Mouse (Mus musculus) hindbrain, postnatal 0 days (tissue): ENCODE measurements around the gene Htatip2. TPM values are rescaled to one million over a fixed set of nuclear protein-coding genes. Genes with fewer than 3 reads are reported as not detected.

Experiments
- ATAC-seq: fragments of 200-750 bp; cut with Nextera tagmentation; 2 replicates; pipeline ENCODE4 v1.8.0; 2017; ENCODE audit warnings: mild to moderate bottlenecking, moderate TSS enrichment, moderate library complexity
- DNase-seq: peaks from one replicate; pipeline ENCODE4 v3.0.0-alpha.2; 2015; ENCODE audit warnings: low spot score
- H3K27ac ChIP-seq: fragments of 300-500 bp; sonication (generic); 2 replicates; pipeline ENCODE4 v1.5.1; 2014; ENCODE audit warnings: mild to moderate bottlenecking
- H3K27me3 ChIP-seq: fragments of 300-500 bp; sonication (generic); 2 replicates; pipeline ENCODE4 v1.6.1; 2014; ENCODE audit warnings: low read length, mixed read lengths; ENCODE audit not compliant: insufficient read depth
- H3K36me3 ChIP-seq: fragments of 300-500 bp; sonication (generic); 2 replicates; pipeline ENCODE4 v1.6.1; 2014; ENCODE audit warnings: low read length, mixed read lengths; ENCODE audit not compliant: insufficient read depth
- H3K4me1 ChIP-seq: fragments of 300-500 bp; sonication (generic); 2 replicates; pipeline ENCODE4 v1.6.1; 2014; ENCODE audit warnings: antibody characterized with exemption, low read length, mixed read lengths; ENCODE audit not compliant: insufficient read depth
- H3K4me2 ChIP-seq: fragments of 300-500 bp; sonication (generic); 2 replicates; pipeline ENCODE4 v1.6.1; 2014; ENCODE audit warnings: low read depth, mild to moderate bottlenecking, low read length, moderate library complexity, mixed read lengths
- H3K4me3 ChIP-seq: fragments of 300-500 bp; sonication (generic); 2 replicates; pipeline ENCODE4 v1.5.1; 2014; ENCODE audit warnings: low read length
- H3K9ac ChIP-seq: fragments of 300-500 bp; sonication (generic); replicated peaks from 2 replicates; pipeline ENCODE4 v1.6.1; 2014; ENCODE audit warnings: mild to moderate bottlenecking, low read length, moderate library complexity, mixed read lengths
- H3K9me3 ChIP-seq: fragments of 300-500 bp; sonication (generic); 2 replicates; pipeline ENCODE4 v1.6.1; 2016; ENCODE audit warnings: low read length, mixed read lengths
- CTCF ChIP-seq: IDR thresholded peaks from 2 replicates; pipeline ENCODE4 v1.5.1; 2016; ENCODE audit warnings: antibody characterized with exemption, control low read depth, low read depth
- WGBS: fragments of 180-500 bp; shearing (Covaris S2); extraction: QIAGEN DNeasy Blood & Tissue Kit; methylation state at CpG from one replicate; pipeline ENCODE4 v1.1.7; 2014; 5-methylcytosine and 5-hydroxymethylcytosine counted together
- polyA plus RNA-seq: library from polyadenylated mRNA; unstranded; fragments of >200 nt; fragmentation: Nextera tagmentation; extraction: Ambion mirVana; gene quantifications from 2 replicates; pipeline ENCODE4 v1.2.1, GENCODE M21; 2015
- total RNA-seq: library from RNA; depleted of rRNA; stranded (reverse); fragments of >200 nt; gene quantifications from 2 replicates; pipeline ENCODE4 v1.2.3, GENCODE M21; 2014

Htatip2 gene
- total and polyA plus RNA-seq, 2 experiments from 2014 or later, result 1.5 to 7.1 TPM

GRCm38 (mm10) chr7:49766166-49766565 lies 7.3 kb downstream of the Htatip2 start:
- Histone ChIP-seq H3K4me2 (no peak overlapping the region), H3K27ac (no peak overlapping the region), H3K9me3 (no peaks in the 10 kb centered on the region), H3K4me3 (no peak overlapping the region), H3K9ac (no peak overlapping the region), H3K4me1 (no peaks in the 10 kb centered on the region), H3K27me3 (no peaks in the 10 kb centered on the region), H3K36me3 (no peaks in the 10 kb centered on the region)
- DNase-seq (no peak), ATAC-seq (no peak)
- TF ChIP-seq CTCF, result no peak
- 92% methylated on average over 7 of the region's 7 CpGs for WGBS

- Histone ChIP-seq H3K9me3 (no peaks in the 10 kb centered on the region), H3K9ac (no peak overlapping the region), H3K27ac (no peak overlapping the region), H3K4me2 (no peak overlapping the region), H3K27me3 (no peaks in the 10 kb centered on the region), H3K4me1 (no peaks in the 10 kb centered on the region), H3K4me3 (no peak overlapping the region), H3K36me3 (no peaks in the 10 kb centered on the region)
- no peak for ATAC-seq
- TF ChIP-seq CTCF, result no peak
- no peak for DNase-seq
- WGBS, result 34% methylated on average over 9 of the region's 9 CpGs
These were observed 9.6 kb downstream of the Htatip2 start for GRCm38 (mm10) chr7:49768509-49768908.

DNA sequence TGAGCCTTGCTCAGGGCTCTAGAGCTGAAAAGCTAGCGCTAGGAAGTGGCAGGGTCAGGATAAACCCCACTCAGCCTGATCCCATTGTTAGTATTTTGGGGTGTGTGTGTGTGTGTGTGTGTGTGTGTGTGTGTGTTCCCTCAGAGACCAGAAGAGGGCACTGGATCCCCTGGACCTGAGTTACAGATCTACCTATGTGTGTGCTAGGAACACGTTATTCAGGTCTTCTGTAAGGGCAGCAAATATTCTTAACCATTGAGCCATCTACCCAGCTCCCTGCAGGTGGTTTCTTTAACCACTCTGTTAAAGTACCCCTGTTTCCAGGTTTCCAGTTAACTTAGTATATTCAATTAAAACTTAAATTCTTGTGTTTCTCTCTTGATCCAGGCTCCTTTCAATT lies 15.5 kb downstream of the Htatip2 start:
- Histone ChIP-seq H3K4me3 (no peak overlapping the region), H3K27me3 (no peaks in the 10 kb centered on the region), H3K27ac (no peak overlapping the region), H3K9me3 (no peaks in the 10 kb centered on the region), H3K4me2 (no peak overlapping the region), H3K36me3 (no peaks in the 10 kb centered on the region), H3K4me1 (no peaks in the 10 kb centered on the region), H3K9ac (no peak overlapping the region)
- WGBS, result 91% methylated on average over 2 of the region's 2 CpGs
- no peak for ATAC-seq
- TF ChIP-seq CTCF, result no peak
- DNase-seq, result no peak

GRCm38 (mm10) chr7:49777585-49777984 lies 18.7 kb downstream of the Htatip2 start:
- Histone ChIP-seq H3K27ac (no peak overlapping the region), H3K4me2 (0 out of 2 replicates have a peak overlapping the region, but pooled peaks have one; percentile 68), H3K9ac (no peak overlapping the region), H3K4me1 (no peaks in the 10 kb centered on the region; the same call in 1 of the 2 replicates), H3K9me3 (no peaks in the 10 kb centered on the region), H3K36me3 (peaks cover 7% of the 10 kb centered on the region; the same call in 1 of the 2 replicates), H3K4me3 (no peak overlapping the region), H3K27me3 (no peaks in the 10 kb centered on the region)
- ATAC-seq, result peak; percentile 6; the same call in 1 of the 2 replicates
- 45% methylated on average over 3 of the region's 3 CpGs for WGBS
- TF ChIP-seq CTCF, result no peak
- DNase-seq, result no peak

GRCm38 (mm10) chr7:49778114-49778901 lies 19.4 kb downstream of the Htatip2 start, which contains the start of gene Prmt3:
Gene Prmt3, plus strand, starts transcription at chr7:49778346.
- H3K36me3 ChIP-seq, result peaks cover 7% of the 10 kb centered on the region; the same call in 1 of the 2 replicates
- peak within 1 kb of the TSS; percentile 68 for H3K4me2 ChIP-seq
- under 1% methylated on average over 80 of the region's 92 CpGs for WGBS
- H3K9me3 ChIP-seq, result no peaks in the 10 kb centered on the region
- peak within 1 kb of the TSS; percentile 71 for H3K9ac ChIP-seq
- peak within 1 kb of the TSS; percentile 92 for H3K27ac ChIP-seq
- peak; percentile 95 for TF ChIP-seq CTCF
- DNase-seq (peak; percentile 100), ATAC-seq (peak; percentile 96)
- H3K27me3 ChIP-seq, result no peaks in the 10 kb centered on the region
- no peaks in the 10 kb centered on the region; the same call in 1 of the 2 replicates for H3K4me1 ChIP-seq
- peak within 1 kb of the TSS; percentile 60 for H3K4me3 ChIP-seq

DNA sequence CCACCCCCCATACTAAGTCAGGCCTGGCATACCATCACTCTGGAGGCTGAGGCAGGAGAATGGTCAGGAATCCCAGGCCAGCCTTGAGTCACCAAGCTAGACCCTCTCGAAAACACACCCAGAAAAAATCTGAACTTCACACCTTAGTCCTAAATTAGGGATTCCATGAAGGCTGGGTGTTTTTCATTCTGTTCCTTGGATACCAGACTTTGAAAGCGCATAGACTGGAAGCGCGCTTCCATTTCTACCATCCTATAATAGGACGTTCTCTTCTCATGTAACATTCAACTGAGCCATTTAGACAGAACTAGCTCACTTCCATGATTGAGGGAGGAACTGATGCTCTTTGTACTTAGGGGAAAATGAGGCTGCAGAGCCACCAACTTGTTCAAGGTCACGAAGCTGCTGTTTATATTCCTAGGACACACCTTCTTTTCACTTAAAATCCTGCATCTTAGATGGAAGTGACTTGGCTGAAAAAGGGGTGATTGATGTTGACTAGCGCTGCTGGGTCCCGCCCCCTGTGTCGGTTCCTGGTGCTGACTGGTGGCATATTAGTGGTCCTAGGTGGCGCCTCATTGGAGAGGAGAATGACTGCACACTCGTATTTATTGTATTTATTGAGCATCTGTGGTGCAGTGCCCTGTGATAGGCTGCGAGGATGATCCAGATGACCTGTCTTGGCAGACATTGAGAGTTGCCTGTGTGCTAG lies 20.1 kb downstream of the Htatip2 start:
- ATAC-seq (peak; percentile 41), DNase-seq (peak; percentile 53)
- 68% methylated on average over 12 of the region's 12 CpGs for WGBS
- Histone ChIP-seq H3K4me2 (peak overlapping the region; percentile 68), H3K4me1 (no peaks in the 10 kb centered on the region; the same call in 1 of the 2 replicates), H3K4me3 (peak overlapping the region; percentile 60), H3K9me3 (no peaks in the 10 kb centered on the region), H3K36me3 (peaks cover 7% of the 10 kb centered on the region; the same call in 1 of the 2 replicates), H3K27ac (peak overlapping the region; percentile 92), H3K9ac (no peak overlapping the region; the same call in 1 of the 2 replicates), H3K27me3 (no peaks in the 10 kb centered on the region)
- TF ChIP-seq CTCF, result no peak; the same call in 1 of the 2 replicates
